26 mouse cellular contexts compared by ENCODE assay signal in the genomic region with DNA sequence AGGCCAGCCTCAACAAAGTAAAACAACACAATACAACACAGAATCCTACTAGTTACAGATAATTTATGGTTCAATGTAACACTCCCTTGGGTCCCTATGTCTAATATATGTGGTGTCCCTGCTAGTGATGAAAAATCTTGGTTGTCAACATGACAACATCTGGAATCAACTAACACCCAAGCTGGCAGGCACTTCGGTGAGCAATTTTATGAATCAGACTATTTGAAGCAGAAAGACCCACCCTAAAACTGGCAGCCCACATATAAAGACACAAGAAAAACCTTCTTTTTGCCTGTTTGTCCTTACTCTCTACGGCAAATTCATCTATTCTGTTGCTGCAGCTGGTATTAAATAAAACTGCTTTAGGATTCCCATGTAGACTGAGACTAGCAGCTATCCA.
"Had no signal": no experiment of that assay in that cellular context is flagged by ENCODE, and none has a peak within 500 bp of the region (broad histone marks: within the 10 kb centered on the region; RNA-seq: fewer than 3 reads in every experiment).

No protein-coding gene starts in this region.

- H3K27me3 ChIP-seq: heart, embryonic 12.5 days; intestine, embryonic 15.5 days; liver, embryonic 12.5 days had no signal

- H3K4me3 ChIP-seq: gastrocnemius, adult 2 months; heart, embryonic 10.5 days; heart, embryonic 12.5 days; hindbrain, embryonic 10.5 days; intestine, embryonic 15.5 days; layer of hippocampus, adult 2 months; left cerebral cortex, adult 2 months; limb, embryonic 10.5 days; limb, embryonic 12.5 days; liver, embryonic 12.5 days had no signal

- H3K27ac ChIP-seq: gastrocnemius, adult 2 months; heart, embryonic 10.5 days; hindbrain, embryonic 10.5 days; hindbrain, embryonic 14.5 days; intestine, embryonic 15.5 days; layer of hippocampus, adult 2 months; left cerebral cortex, adult 2 months; limb, embryonic 10.5 days; limb, embryonic 12.5 days; liver, embryonic 12.5 days; liver, embryonic 14.5 days had no signal

- DNase-seq: gastrocnemius, adult 2 months; gastrocnemius, postnatal 10 days; gastrocnemius, postnatal 25 days; heart, adult 18-20 months; heart, postnatal 10 days; heart, postnatal 4 days; kidney, adult 18-20 months; kidney, adult 8-10 months; kidney, postnatal 10 days; kidney, postnatal 25 days; kidney, postnatal 4 days; liver had no signal

- H3K4me1 ChIP-seq: heart, embryonic 10.5 days; heart, embryonic 12.5 days; hindbrain, embryonic 10.5 days; intestine, embryonic 15.5 days; limb, embryonic 10.5 days; limb, embryonic 12.5 days; liver, embryonic 12.5 days had no signal

- H3K9ac ChIP-seq: heart, embryonic 12.5 days; hindbrain, embryonic 14.5 days; intestine, embryonic 15.5 days; limb, embryonic 12.5 days; liver, embryonic 12.5 days; liver, embryonic 14.5 days had no signal

- H3K9me3 ChIP-seq: heart, embryonic 10.5 days; heart, embryonic 12.5 days; hindbrain, embryonic 10.5 days; intestine, embryonic 15.5 days; limb, embryonic 10.5 days; limb, embryonic 12.5 days; liver, embryonic 12.5 days had no signal

- H3K4me2 ChIP-seq: heart, embryonic 12.5 days; hindbrain, embryonic 14.5 days; intestine, embryonic 15.5 days; limb, embryonic 12.5 days; liver, embryonic 12.5 days had no signal

- ATAC-seq: hindbrain, embryonic 16.5 days; inflammation-experienced regulatory T-cells, adult 6 months; intestine, embryonic 15.5 days; intestine, postnatal 0 days; liver, embryonic 12.5 days had no signal
